Mouse (Mus musculus) neutrophil, adult 59 days (primary cell): ENCODE measurements around the gene Icosl. TPM values are rescaled to one million over a fixed set of nuclear protein-coding genes. Genes with fewer than 3 reads are reported as not detected.

ENCODE experiments used
- total RNA-seq, 2 experiments: library from RNA; stranded (reverse); gene quantifications; 1 replicate in 1 of 2; 2 replicates in 1 of 2; pipeline ENCODE4 v1.2.4; 2023

Icosl gene
- 10 to 100 TPM; 47.1 to 50.3 TPM for total RNA-seq

GRCm38 (mm10) chr10:78069101-78070011 lies at the start of gene Icosl:
Gene Icosl, plus strand, starts transcription at chr10:78069302.

GRCm38 (mm10) chr10:78041647-78042046 lies 27.5 kb upstream of the Icosl start, which contains the start of gene Dnmt3l:
Gene Dnmt3l, plus strand, starts transcription at chr10:78041947.

GRCm38 (mm10) chr10:78043406-78043836 lies 25.7 kb upstream of the Icosl start, which contains the start of gene Aire:
Gene Aire, minus strand, starts transcription at chr10:78043610.

Other genes starting within 250 kb of the Icosl start
- gene Krtap10-4, start 242.2 kb upstream of the Icosl start, total RNA-seq: not detected
- gene Krtap10-10, start 233.4 kb upstream of the Icosl start, total RNA-seq: not detected
- not detected for gene Gm36176, start 222.5 kb upstream of the Icosl start, total RNA-seq
- gene Gm10318, start 216.4 kb upstream of the Icosl start, total RNA-seq: not detected
- not detected for gene Gm3285, start 207.3 kb upstream of the Icosl start, total RNA-seq
- gene Lrrc3, start 166.8 kb upstream of the Icosl start, total RNA-seq: under 1 TPM; 0.11 to 0.31 TPM
- 100 to 1,000 TPM; 278 to 284 TPM for gene Trpm2, start 98.7 kb upstream of the Icosl start, total RNA-seq
- gene 1810043G02Rik, start 90.8 kb upstream of the Icosl start, total RNA-seq: 1 to 10 TPM; 9.5 to 9.7 TPM
- 10 to 100 TPM; 30.5 to 37.9 TPM for gene Pfkl, start 59.2 kb upstream of the Icosl start, total RNA-seq
- 1 to 10 TPM; 2.0 to 4.1 TPM for gene Dnmt3l, start 27.4 kb upstream of the Icosl start, total RNA-seq
- under 1 TPM in 1 of 2 experiments, not detected in 1; 0.22 TPM for gene Aire, start 25.7 kb upstream of the Icosl start, total RNA-seq
- gene D10Jhu81e, start 100.5 kb downstream of the Icosl start, total RNA-seq: 10 to 100 TPM; 21.4 to 22.7 TPM
- gene Pwp2, start 115.8 kb downstream of the Icosl start, total RNA-seq: 1 to 10 TPM; 5.6 TPM
- gene Trappc10, start 175.3 kb downstream of the Icosl start, total RNA-seq: 10 to 100 TPM; 55.0 to 61.2 TPM